Mouse (Mus musculus): ENCODE data around the gene Crebzf. TPM values are rescaled to one million over a fixed set of nuclear protein-coding genes. Genes with fewer than 3 reads are reported as not detected.
A peak's percentile ranks its signal among the peaks of the same experiment; 100 is the strongest.

The Crebzf gene
- total RNA-seq (2012; rRNA removed) (63.2 and 74.0 TPM in 2 replicates), total RNA-seq (2014; rRNA removed) (102 and 115 TPM in 2 replicates), polyA plus RNA-seq (2012; ENCODE audit: insufficient read length, low read depth) (51.8 and 61.5 TPM in 2 replicates)

- Histone ChIP-seq H3K9ac (ENCODE audit: insufficient read depth, low read depth) (peak within 1 kb of the TSS; percentile 99), H3K4me1 (ENCODE audit: control insufficient read depth in 1 of 2, insufficient read depth in 2 of 2) (peaks cover 3 to 16% of the 10 kb centered on the region in 2 experiments; a peak in 2 of 4 replicates), H3K9me3 (replicated peaks; ENCODE audit: low read length) (no peaks in the 10 kb centered on the region), H3K27me3 (replicated peaks) (no peaks in the 10 kb centered on the region), H3K27ac (ENCODE audit: insufficient read depth, low read depth) (peak within 1 kb of the TSS; percentile 70), H3K36me3 (replicated peaks in 1 of 2; ENCODE audit: control insufficient read depth in 1 of 2, insufficient read depth in 1 of 2, low read length in 1 of 2) (peaks cover 2 to 19% of the 10 kb centered on the region in 2 experiments), H3K79me2 (replicated peaks; ENCODE audit: control insufficient read depth, extremely low read depth, insufficient read depth, poor library complexity, severe bottlenecking) (peaks cover 31% of the 10 kb centered on the region), H3K4me3 (replicated peaks in 1 of 3; ENCODE audit: low read depth in 2 of 3, low read length in 2 of 3, poor library complexity in 1 of 3) (peak within 1 kb of the TSS; percentile 77 to 100 (median 94)), H3K4me2 (ENCODE audit: insufficient read depth, low read depth, poor library complexity, severe bottlenecking) (peak within 1 kb of the TSS; percentile 94)
- in situ Hi-C loops (cut with MboI; ENCODE audit: low pct_ligation_motif_present, low pct_unique_long_range_greater_than_20kb, low sequenced_read_pairs) = loop anchor here (25.0 kb wide), 1 partner anchor 430 kb away; no protein-coding TSS in a partner anchor
- TF ChIP-seq PAX5 (IDR thresholded peaks at IDR 0.05; ENCODE audit: low read length) (no peak), MAX (IDR thresholded peaks at IDR 0.05; ENCODE audit: low read length) (no peak; the same call in 1 of the 2 replicates), GABPA (IDR thresholded peaks at IDR 0.05; ENCODE audit: insufficient replicate concordance, low read depth, low read length) (no peak), UBTF (IDR thresholded peaks at IDR 0.05; ENCODE audit: low read depth, low read length) (peak; percentile 19; the same call in 1 of the 2 replicates), MEF2A (IDR thresholded peaks at IDR 0.05; ENCODE audit: borderline replicate concordance, low read depth, low read length) (no peak; the same call in 1 of the 2 replicates), CHD1 (IDR thresholded peaks at IDR 0.05; ENCODE audit: low read depth, low read length) (no peak), MXI1 (IDR thresholded peaks at IDR 0.05; ENCODE audit: low read depth, low read length) (peak; percentile 81), POLR2AphosphoS2 (IDR thresholded peaks at IDR 0.05; ENCODE audit: low read depth, low read length) (peak; percentile 80; the same call in 1 of the 2 replicates), CHD2 (IDR thresholded peaks at IDR 0.05; ENCODE audit: low read length) (peak; percentile 100), JUN (IDR thresholded peaks at IDR 0.05; ENCODE audit: insufficient read depth, low read depth, low read length) (peak; percentile 75; the same call in 1 of the 2 replicates), ELF1 (IDR thresholded peaks at IDR 0.05; ENCODE audit: low read depth, low read length) (peak; percentile 84), MAFK (IDR thresholded peaks at IDR 0.05; ENCODE audit: insufficient replicate concordance, low read length) (no peak), RCOR1 (conservative IDR thresholded peaks at IDR 0.05; ENCODE audit: low read depth, low read length) (no peak), TBP (conservative IDR thresholded peaks at IDR 0.05; ENCODE audit: low read depth, low read length) (peak; percentile 88), BHLHE40 (IDR thresholded peaks at IDR 0.05; ENCODE audit: low read depth, low read length) (no peak), ZNF384 (IDR thresholded peaks at IDR 0.05; ENCODE audit: low read depth, low read length) (no peak), ETS1 (conservative IDR thresholded peaks at IDR 0.05; ENCODE audit: low read depth, low read length) (peak; percentile 43), ZMIZ1 (IDR thresholded peaks at IDR 0.05; ENCODE audit: low read depth, low read length) (peak; percentile 30; the same call in 1 of the 2 replicates), POLR2A (IDR thresholded peaks at IDR 0.05; ENCODE audit: low read depth, low read length) (peak; percentile 94), SIN3A (IDR thresholded peaks at IDR 0.05; ENCODE audit: low read length) (peak; percentile 93), MAZ (IDR thresholded peaks at IDR 0.05; ENCODE audit: low read depth, low read length) (peak; percentile 82), CTCF (conservative IDR thresholded peaks at IDR 0.05 in 1 of 2, IDR thresholded peaks at IDR 0.05 in 1 of 2; ENCODE audit: low read depth in 2 of 2, low read length in 2 of 2) (no peak), TCF12 (IDR thresholded peaks at IDR 0.05; ENCODE audit: low read depth, low read length) (peak; percentile 90), E2F4 (IDR thresholded peaks at IDR 0.05; ENCODE audit: insufficient replicate concordance, low read depth, low read length) (peak; percentile 20; the same call in 1 of the 2 replicates), USF1 (IDR thresholded peaks at IDR 0.05; ENCODE audit: low read depth, low read length) (no peak), KAT2A (IDR thresholded peaks at IDR 0.05; ENCODE audit: insufficient replicate concordance, low read length) (peak; percentile 70; the same call in 1 of the 2 replicates), ZKSCAN1 (IDR thresholded peaks at IDR 0.05; ENCODE audit: borderline replicate concordance, low read depth, low read length) (no peak), MYC (IDR thresholded peaks at IDR 0.05; ENCODE audit: low read depth, low read length) (peak; percentile 60), SMC3 (IDR thresholded peaks at IDR 0.05; ENCODE audit: low read depth, low read length) (no peak), IRF4 (IDR thresholded peaks at IDR 0.05; ENCODE audit: low read depth, low read length) (peak; percentile 54; the same call in 1 of the 2 replicates), NRF1 (IDR thresholded peaks at IDR 0.05; ENCODE audit: low read depth, low read length) (no peak), ZC3H11A (IDR thresholded peaks at IDR 0.05; ENCODE audit: low read depth, low read length) (no peak), NELFE (IDR thresholded peaks at IDR 0.05; ENCODE audit: low read depth, low read length) (peak; percentile 74; the same call in 1 of the 2 replicates), JUND (conservative IDR thresholded peaks at IDR 0.05; ENCODE audit: low read depth, low read length) (peak; percentile 64; the same call in 1 of the 2 replicates), RAD21 (IDR thresholded peaks at IDR 0.05; ENCODE audit: low read depth, low read length) (no peak), HCFC1 (IDR thresholded peaks at IDR 0.05; ENCODE audit: low read depth, low read length) (peak; percentile 79), EP300 (IDR thresholded peaks at IDR 0.05; ENCODE audit: low read length) (0 out of 2 replicates have a peak, but pooled peaks have one; percentile 27)
- DNase-seq (ENCODE audit: extremely low read depth) = peak; percentile 98
- dilution Hi-C loops (cut with MboI; ENCODE audit: extremely low pct_ligation_motif_present, extremely low pct_unique_long_range_greater_than_20kb, low sequenced_read_pairs) = no loop called here
Observed at GRCm38 (mm10) chr7:90442518-90443080, at the start of gene Crebzf. Gene Crebzf, plus strand, starts transcription at chr7:90442729.
